Mouse (Mus musculus): ENCODE results near the gene Pla2g6. TPM values are rescaled to one million over a fixed set of nuclear protein-coding genes. Genes with fewer than 3 reads are reported as not detected.

The Pla2g6 gene
- polyA plus RNA-seq, 1 experiment, result 303 TPM

DNA sequence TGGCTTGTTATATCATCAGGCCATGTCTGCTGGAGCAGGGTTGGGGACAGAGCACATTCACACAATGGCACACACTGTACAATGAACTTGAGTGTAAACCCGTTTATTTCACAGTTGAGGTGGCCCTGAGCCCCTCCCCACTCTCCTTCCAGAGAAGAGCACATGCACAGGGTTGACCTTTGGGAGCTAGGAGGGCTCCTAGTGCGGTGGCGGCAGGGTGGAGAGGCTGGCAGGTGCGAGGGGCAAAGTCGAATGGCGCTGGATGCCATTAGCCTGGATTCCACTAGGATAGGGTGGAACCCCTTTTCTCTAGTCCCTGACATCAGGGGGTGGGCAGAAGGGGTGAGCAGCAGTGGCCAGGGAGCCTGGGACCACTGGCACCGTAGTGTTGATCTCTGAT is 42.0 kb downstream of the Pla2g6 start:
- H3K27ac ChIP-seq (ENCODE audit: control insufficient read depth, insufficient read depth, low read depth, low read length), result no peak overlapping the region
- no peak overlapping the region for H3K4me3 ChIP-seq (ENCODE audit: control insufficient read depth, low read depth, low read length)
- H3K27me3 ChIP-seq (ENCODE audit: control insufficient read depth, insufficient read depth, low read length), result no peaks in the 10 kb centered on the region
- H3K4me1 ChIP-seq (ENCODE audit: control insufficient read depth, insufficient read depth, low read length), result no peaks in the 10 kb centered on the region
- H3K36me3 ChIP-seq (ENCODE audit: control insufficient read depth, insufficient read depth, low read length), result no peaks in the 10 kb centered on the region; the same call in none of the 2 replicates
- TF ChIP-seq CTCF (IDR thresholded peaks at IDR 0.05; ENCODE audit: control insufficient read depth, insufficient read depth, insufficient replicate concordance, low read depth, low read length) (no peak), POLR2A (IDR thresholded peaks at IDR 0.05; ENCODE audit: control insufficient read depth, low read depth, low read length) (no peak)

DNA sequence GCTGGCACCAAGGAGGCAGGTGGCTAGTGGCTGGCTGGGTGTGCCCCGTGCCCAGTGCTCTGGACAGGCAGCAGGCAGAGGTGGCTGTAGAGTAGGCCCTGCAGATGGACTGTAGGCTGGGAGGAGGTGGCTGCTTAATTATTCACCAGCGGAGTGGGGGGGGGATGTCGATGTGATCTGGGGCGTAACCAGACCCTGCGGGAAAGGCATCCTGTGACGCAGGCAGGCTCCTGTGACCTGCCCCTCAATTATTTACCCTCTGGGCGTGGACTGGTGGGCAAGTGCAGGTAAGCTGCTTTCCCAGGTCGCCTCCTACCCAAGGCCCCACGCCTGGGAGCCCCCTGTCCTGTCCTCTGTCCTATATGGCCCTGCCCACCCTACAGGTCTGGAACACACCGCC is 42.8 kb downstream of the Pla2g6 start, which contains the start of gene Baiap2l2:
TSS of gene Baiap2l2 (minus strand) at position 139 of the 400 bp plus-strand sequence.
- Histone ChIP-seq H3K4me3 (ENCODE audit: control insufficient read depth, low read depth, low read length) (no peak within 1 kb of the TSS), H3K27me3 (ENCODE audit: control insufficient read depth, insufficient read depth, low read length) (no peaks in the 10 kb centered on the region), H3K36me3 (ENCODE audit: control insufficient read depth, insufficient read depth, low read length) (no peaks in the 10 kb centered on the region; the same call in none of the 2 replicates), H3K27ac (ENCODE audit: control insufficient read depth, insufficient read depth, low read depth, low read length) (no peak within 1 kb of the TSS), H3K4me1 (ENCODE audit: control insufficient read depth, insufficient read depth, low read length) (peaks cover 2% of the 10 kb centered on the region)
- no peak for TF ChIP-seq CTCF (IDR thresholded peaks at IDR 0.05; ENCODE audit: control insufficient read depth, insufficient read depth, insufficient replicate concordance, low read depth, low read length)
- TF ChIP-seq POLR2A (IDR thresholded peaks at IDR 0.05; ENCODE audit: control insufficient read depth, low read depth, low read length), result no peak

DNA sequence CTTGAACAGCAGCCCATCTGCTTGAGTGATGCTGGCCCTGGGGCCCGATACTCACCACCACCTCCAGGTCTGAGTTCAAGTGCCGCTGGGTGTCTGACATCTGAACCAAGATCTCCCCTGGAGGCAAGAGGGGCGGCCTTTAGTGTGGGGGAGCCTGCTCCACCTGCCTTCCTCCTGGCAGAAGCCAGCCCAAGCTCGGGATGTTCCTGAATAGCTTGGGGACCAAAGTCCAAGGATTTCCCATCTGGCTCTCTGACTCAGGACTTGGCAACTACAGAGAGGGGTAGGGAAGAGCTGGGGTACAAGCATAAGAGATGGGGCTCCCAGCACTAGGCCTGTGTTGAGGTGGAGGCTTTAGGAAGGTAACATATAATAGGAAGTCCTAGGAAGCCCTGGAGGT is 44.8 kb downstream of the Pla2g6 start:
- Histone ChIP-seq H3K36me3 (ENCODE audit: control insufficient read depth, insufficient read depth, low read length) (no peaks in the 10 kb centered on the region; the same call in none of the 2 replicates), H3K27ac (ENCODE audit: control insufficient read depth, insufficient read depth, low read depth, low read length) (no peak overlapping the region), H3K4me1 (ENCODE audit: control insufficient read depth, insufficient read depth, low read length) (peaks cover 2% of the 10 kb centered on the region), H3K27me3 (ENCODE audit: control insufficient read depth, insufficient read depth, low read length) (no peaks in the 10 kb centered on the region), H3K4me3 (ENCODE audit: control insufficient read depth, low read depth, low read length) (no peak overlapping the region)
- no peak for TF ChIP-seq POLR2A (IDR thresholded peaks at IDR 0.05; ENCODE audit: control insufficient read depth, low read depth, low read length)
- no peak for TF ChIP-seq CTCF (IDR thresholded peaks at IDR 0.05; ENCODE audit: control insufficient read depth, insufficient read depth, insufficient replicate concordance, low read depth, low read length)

DNA sequence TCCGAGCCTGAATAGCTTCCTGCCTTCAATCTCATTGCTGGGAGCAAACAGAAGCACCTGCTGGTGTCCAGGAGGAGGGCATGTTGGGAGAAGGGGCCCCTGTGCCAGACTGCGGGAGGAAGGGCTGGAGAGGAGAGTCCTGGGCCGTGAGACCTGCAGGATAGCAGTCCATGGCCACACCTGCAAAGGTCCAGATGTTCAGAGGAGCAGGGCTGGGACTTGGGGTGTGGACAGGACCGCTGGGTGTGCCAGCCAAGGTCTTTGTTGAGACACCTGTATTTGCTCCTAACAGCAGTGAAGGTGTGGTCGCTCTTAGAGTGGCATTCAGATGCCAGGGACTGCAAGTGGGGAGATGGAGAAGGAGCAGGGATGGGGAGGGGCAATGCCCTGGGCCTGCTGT is 45.8 kb downstream of the Pla2g6 start:
- H3K4me1 ChIP-seq (ENCODE audit: control insufficient read depth, insufficient read depth, low read length), result peaks cover 2% of the 10 kb centered on the region
- no peaks in the 10 kb centered on the region for H3K27me3 ChIP-seq (ENCODE audit: control insufficient read depth, insufficient read depth, low read length)
- no peaks in the 10 kb centered on the region; the same call in 1 of the 2 replicates for H3K36me3 ChIP-seq (ENCODE audit: control insufficient read depth, insufficient read depth, low read length)
- TF ChIP-seq CTCF (IDR thresholded peaks at IDR 0.05; ENCODE audit: control insufficient read depth, insufficient read depth, insufficient replicate concordance, low read depth, low read length) (no peak), POLR2A (IDR thresholded peaks at IDR 0.05; ENCODE audit: control insufficient read depth, low read depth, low read length) (no peak)
- no peak overlapping the region for H3K27ac ChIP-seq (ENCODE audit: control insufficient read depth, insufficient read depth, low read depth, low read length)
- H3K4me3 ChIP-seq (ENCODE audit: control insufficient read depth, low read depth, low read length), result no peak overlapping the region

DNA sequence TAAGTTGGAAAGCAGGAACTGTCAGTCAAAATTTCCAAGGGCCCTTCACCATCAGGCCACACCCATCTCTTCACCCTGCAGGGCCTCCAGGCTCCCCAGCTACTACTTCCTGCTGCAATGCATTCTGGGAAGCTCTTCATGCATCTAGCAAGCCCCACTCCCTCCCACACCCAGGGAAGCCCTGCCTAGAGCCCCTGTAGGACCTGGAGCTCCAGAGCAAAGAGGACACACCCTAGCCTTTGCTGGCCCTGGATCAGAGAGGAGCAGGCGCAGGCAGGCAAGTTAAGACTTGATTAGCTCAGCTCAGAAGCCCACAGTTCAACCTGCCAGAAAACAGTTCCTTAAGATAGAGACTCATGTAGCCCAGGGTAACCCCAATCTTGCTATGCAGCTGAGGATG is 46.8 kb downstream of the Pla2g6 start:
- H3K27ac ChIP-seq (ENCODE audit: control insufficient read depth, insufficient read depth, low read depth, low read length), result no peak overlapping the region
- H3K4me1 ChIP-seq (ENCODE audit: control insufficient read depth, insufficient read depth, low read length), result peaks cover 2% of the 10 kb centered on the region
- H3K27me3 ChIP-seq (ENCODE audit: control insufficient read depth, insufficient read depth, low read length), result no peaks in the 10 kb centered on the region
- TF ChIP-seq POLR2A (IDR thresholded peaks at IDR 0.05; ENCODE audit: control insufficient read depth, low read depth, low read length) (no peak), CTCF (IDR thresholded peaks at IDR 0.05; ENCODE audit: control insufficient read depth, insufficient read depth, insufficient replicate concordance, low read depth, low read length) (no peak)
- H3K36me3 ChIP-seq (ENCODE audit: control insufficient read depth, insufficient read depth, low read length), result no peaks in the 10 kb centered on the region
- H3K4me3 ChIP-seq (ENCODE audit: control insufficient read depth, low read depth, low read length), result no peak overlapping the region

DNA sequence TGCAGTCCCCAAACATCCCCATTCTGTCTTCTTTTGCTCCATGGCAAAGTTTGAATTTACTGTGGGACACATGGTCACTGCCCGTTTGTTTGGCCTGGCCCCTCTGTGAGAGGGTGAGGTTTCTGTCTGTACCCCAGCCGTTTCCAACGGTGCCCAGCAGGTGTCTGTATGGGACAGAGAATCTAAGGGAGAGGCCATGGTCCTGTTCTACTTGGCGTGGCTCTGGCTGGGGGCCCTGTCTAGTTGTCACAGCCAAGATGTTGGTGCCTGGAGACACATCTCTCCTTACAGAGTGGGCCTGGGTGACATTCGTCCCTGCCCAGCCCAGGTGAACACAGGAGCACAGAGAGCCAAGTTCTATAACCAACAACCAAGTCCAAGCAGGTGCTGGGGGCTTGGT is 47.3 kb downstream of the Pla2g6 start:
- H3K4me1 ChIP-seq (ENCODE audit: control insufficient read depth, insufficient read depth, low read length), result peaks cover 2% of the 10 kb centered on the region
- no peak; the same call in 1 of the 2 replicates for TF ChIP-seq CTCF (IDR thresholded peaks at IDR 0.05; ENCODE audit: control insufficient read depth, insufficient read depth, insufficient replicate concordance, low read depth, low read length)
- no peak for TF ChIP-seq POLR2A (IDR thresholded peaks at IDR 0.05; ENCODE audit: control insufficient read depth, low read depth, low read length)
- no peaks in the 10 kb centered on the region for H3K27me3 ChIP-seq (ENCODE audit: control insufficient read depth, insufficient read depth, low read length)
- H3K27ac ChIP-seq (ENCODE audit: control insufficient read depth, insufficient read depth, low read depth, low read length), result no peak overlapping the region
- H3K36me3 ChIP-seq (ENCODE audit: control insufficient read depth, insufficient read depth, low read length), result no peaks in the 10 kb centered on the region
- H3K4me3 ChIP-seq (ENCODE audit: control insufficient read depth, low read depth, low read length), result no peak overlapping the region

DNA sequence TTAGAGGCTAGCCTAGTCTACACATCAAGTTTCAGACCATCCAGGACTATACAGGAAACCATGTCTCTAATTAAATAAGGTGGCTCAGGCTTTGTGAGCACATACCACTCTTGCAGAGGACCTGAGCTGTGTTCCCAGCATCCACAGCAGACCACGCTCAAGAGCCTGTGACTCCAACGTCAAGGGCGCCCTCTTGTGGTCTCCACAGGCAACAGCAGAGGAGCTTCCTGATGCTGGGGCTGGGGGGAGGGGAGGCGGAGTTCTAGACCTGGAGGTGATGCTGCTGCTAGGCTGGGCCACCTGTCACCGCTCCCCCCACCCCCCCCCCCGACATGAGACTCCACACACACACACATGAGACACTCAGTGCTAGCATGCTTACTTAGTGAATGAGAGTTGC is 48.0 kb downstream of the Pla2g6 start:
- peak; percentile 97 for TF ChIP-seq CTCF (IDR thresholded peaks at IDR 0.05; ENCODE audit: control insufficient read depth, insufficient read depth, insufficient replicate concordance, low read depth, low read length)
- TF ChIP-seq POLR2A (IDR thresholded peaks at IDR 0.05; ENCODE audit: control insufficient read depth, low read depth, low read length), result no peak
- peaks cover 2% of the 10 kb centered on the region for H3K4me1 ChIP-seq (ENCODE audit: control insufficient read depth, insufficient read depth, low read length)
- H3K4me3 ChIP-seq (ENCODE audit: control insufficient read depth, low read depth, low read length), result no peak overlapping the region

DNA sequence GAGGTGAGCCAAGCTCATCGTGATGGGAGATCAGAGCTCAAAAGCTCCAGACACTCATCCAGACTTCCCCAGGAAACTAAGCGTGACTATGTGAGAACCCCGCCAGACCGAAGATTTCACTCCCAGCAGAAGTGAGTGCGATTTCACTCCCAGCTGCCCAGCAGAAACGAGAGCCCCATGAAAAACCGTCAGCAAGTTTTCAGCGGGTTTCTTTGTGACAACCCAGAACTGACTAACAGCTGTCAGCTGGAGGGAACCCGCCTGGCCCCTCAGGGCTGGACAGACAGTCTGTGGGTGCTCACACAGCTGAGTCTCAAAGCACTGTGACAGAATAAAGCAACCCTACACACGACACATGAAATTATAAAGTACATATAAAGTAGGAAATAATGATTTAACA is 50.5 kb downstream of the Pla2g6 start:
- no peaks in the 10 kb centered on the region for H3K27me3 ChIP-seq (ENCODE audit: control insufficient read depth, insufficient read depth, low read length)
- no peak overlapping the region for H3K27ac ChIP-seq (ENCODE audit: control insufficient read depth, insufficient read depth, low read depth, low read length)
- TF ChIP-seq CTCF (IDR thresholded peaks at IDR 0.05; ENCODE audit: control insufficient read depth, insufficient read depth, insufficient replicate concordance, low read depth, low read length) (no peak), POLR2A (IDR thresholded peaks at IDR 0.05; ENCODE audit: control insufficient read depth, low read depth, low read length) (no peak)
- H3K4me1 ChIP-seq (ENCODE audit: control insufficient read depth, insufficient read depth, low read length), result peaks cover 2% of the 10 kb centered on the region
- no peak overlapping the region for H3K4me3 ChIP-seq (ENCODE audit: control insufficient read depth, low read depth, low read length)
- H3K36me3 ChIP-seq (ENCODE audit: control insufficient read depth, insufficient read depth, low read length), result no peaks in the 10 kb centered on the region

More for the DNA sequence above, 48.0 kb downstream of the Pla2g6 start:
- H3K27me3 ChIP-seq (ENCODE audit: control insufficient read depth, insufficient read depth, low read length), result no peaks in the 10 kb centered on the region
- no peak overlapping the region for H3K27ac ChIP-seq (ENCODE audit: control insufficient read depth, insufficient read depth, low read depth, low read length)
- H3K36me3 ChIP-seq (ENCODE audit: control insufficient read depth, insufficient read depth, low read length), result no peaks in the 10 kb centered on the region

All from testis, adult 2 months (tissue).